Comparison of ENCODE assay signal across 14 mouse cellular contexts in the genomic region with DNA sequence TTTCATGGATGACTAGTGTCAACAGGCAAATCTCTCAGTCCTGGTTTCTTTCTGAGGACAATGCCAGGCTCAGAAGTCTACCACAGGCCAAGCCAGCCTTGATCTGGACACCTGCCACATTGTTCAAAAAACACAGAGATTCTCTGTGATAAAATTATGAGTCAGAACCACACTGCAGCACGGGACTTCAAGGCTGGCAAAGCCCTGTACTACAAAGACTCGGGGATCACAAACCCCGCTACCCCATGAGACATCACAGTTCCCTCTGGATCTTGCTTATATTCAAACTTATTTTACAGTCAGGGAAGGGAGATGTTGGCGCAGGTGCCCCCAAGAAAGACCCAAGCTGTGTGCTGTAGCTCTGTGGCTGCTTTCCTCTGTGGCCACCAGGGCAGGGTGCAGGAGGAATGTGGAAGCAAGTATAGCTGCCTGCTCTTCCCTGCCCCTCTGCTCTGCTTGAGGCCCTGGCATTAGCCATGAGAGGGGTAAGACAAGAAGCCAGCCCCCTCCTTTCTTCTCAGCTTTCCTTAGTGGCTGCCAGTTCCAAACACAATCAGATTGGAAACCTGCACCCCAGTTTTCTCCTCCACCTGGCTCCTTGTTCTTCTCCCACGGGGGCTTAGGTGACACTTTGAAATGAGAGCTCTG. TPM values are rescaled to one million over a fixed set of nuclear protein-coding genes. Genes with fewer than 3 reads are reported as not detected.
A peak's percentile ranks its signal among the peaks of the same experiment; 100 is the strongest.
DNase-seq lines count a peak whose midpoint lies in the region; ATAC-seq and TF ChIP-seq lines count a peak whose summit lies in the region.
"Had no signal": no experiment of that assay in that cellular context is flagged by ENCODE, and none has a peak within 500 bp of the region (broad histone marks: within the 10 kb centered on the region; RNA-seq: fewer than 3 reads in every experiment).

No protein-coding gene starts in this region.

- no peaks in the 10 kb centered on the region; the same call in 1 of the 2 replicates for H3K4me1 ChIP-seq in hindbrain, postnatal 0 days (ENCODE audit: insufficient read depth, low read length)
- peaks cover 10% of the 10 kb centered on the region; the same call in 1 of the 2 replicates for H3K4me1 ChIP-seq in hindbrain, embryonic 12.5 days

- WGBS in hindbrain, postnatal 0 days, result 66% methylated on average over 5 of the region's 5 CpGs
- 83% methylated on average over 5 of the region's 5 CpGs for WGBS in hindbrain, embryonic 12.5 days

- CTCF ChIA-PET in Patski (lab: Charles Lee), result no interaction called here

- no peaks in the 10 kb centered on the region for H3K36me3 ChIP-seq in hindbrain, postnatal 0 days (ENCODE audit: insufficient read depth, low read length)
- H3K36me3 ChIP-seq in hindbrain, embryonic 12.5 days, result no peaks in the 10 kb centered on the region
- H3K36me3 ChIP-seq: forebrain, embryonic 15.5 days had no signal

- peak; percentile 14; the same call in 1 of the 2 replicates for TF ChIP-seq CTCF in hindbrain, postnatal 0 days (IDR thresholded peaks at IDR 0.05; ENCODE audit: low read depth)
- no peak for TF ChIP-seq CTCF in Patski (IDR thresholded peaks at IDR 0.05)

- no peaks in the 10 kb centered on the region for H3K9me3 ChIP-seq in hindbrain, postnatal 0 days (ENCODE audit: low read length)
- H3K9me3 ChIP-seq in hindbrain, embryonic 12.5 days (replicated peaks), result no peaks in the 10 kb centered on the region
- H3K9me3 ChIP-seq: forebrain, embryonic 15.5 days had no signal

- no peak overlapping the region for H3K4me2 ChIP-seq in hindbrain, postnatal 0 days (ENCODE audit: low read depth, low read length)
- no peak overlapping the region for H3K4me2 ChIP-seq in hindbrain, embryonic 12.5 days (replicated peaks)
- H3K4me2 ChIP-seq: forebrain, embryonic 15.5 days had no signal

- POLR2A ChIA-PET in Patski (lab: Charles Lee), result no interaction called here

- no peak for DNase-seq in hindbrain, postnatal 0 days (ENCODE audit: low spot score)
- DNase-seq in 3134 (ENCODE audit: extremely low read depth, insufficient read length, low spot score), result peak; percentile 57
- peak; percentile 51 for DNase-seq in Patski (ENCODE audit: low read depth, low spot score)
- peak; percentile 83 for DNase-seq in cerebellum, adult 9-11 months
- no peak for DNase-seq in kidney, postnatal 36 days
- no peak for DNase-seq in heart, adult 11 months
- no peak for DNase-seq in embryo, embryonic 10.5 days (ENCODE audit: low spot score)
- DNase-seq: heart, adult 18-20 months; heart, postnatal 4 days; kidney, adult 18-20 months; thymus, postnatal 36 days had no signal

- no peak for ATAC-seq in hindbrain, postnatal 0 days
- ATAC-seq in hindbrain, embryonic 12.5 days (ENCODE audit: low FRiP score), result no peak
- peak; percentile 61 for ATAC-seq in Patski
- ATAC-seq: forebrain, embryonic 15.5 days had no signal

- no peak overlapping the region for H3K4me3 ChIP-seq in hindbrain, postnatal 0 days (ENCODE audit: low read length)
- H3K4me3 ChIP-seq in hindbrain, embryonic 12.5 days, result no peak overlapping the region
- H3K4me3 ChIP-seq: forebrain, embryonic 15.5 days had no signal

- H3K9ac ChIP-seq in hindbrain, postnatal 0 days (replicated peaks; ENCODE audit: low read length), result no peak overlapping the region
- H3K9ac ChIP-seq in hindbrain, embryonic 12.5 days, result no peak overlapping the region
- H3K9ac ChIP-seq: forebrain, embryonic 15.5 days had no signal

- in situ Hi-C loops in Patski (cut with MboI; ENCODE audit: low pct_unique_long_range_greater_than_20kb), result no loop called here

- H3K27me3 ChIP-seq in hindbrain, postnatal 0 days (ENCODE audit: insufficient read depth, low read length), result no peaks in the 10 kb centered on the region
- H3K27me3 ChIP-seq in hindbrain, embryonic 12.5 days, result no peaks in the 10 kb centered on the region
- H3K27me3 ChIP-seq in Patski, result no peaks in the 10 kb centered on the region
- H3K27me3 ChIP-seq: CH12.LX; forebrain, embryonic 15.5 days had no signal

- H3K27ac ChIP-seq in hindbrain, postnatal 0 days, result no peak overlapping the region
- no peak overlapping the region for H3K27ac ChIP-seq in hindbrain, embryonic 12.5 days
- H3K27ac ChIP-seq: forebrain, embryonic 15.5 days had no signal

RNA-seq across cellular contexts. Expression of a gene that starts 45.9 kb away (rescaled TPM):
- 34.8 and 35.3 TPM in 2 replicates for total RNA-seq in hindbrain, postnatal 0 days (2014; rRNA removed)
- 44.7 and 46.2 TPM in 2 replicates for polyA plus RNA-seq in hindbrain, postnatal 0 days (2015; fragmentation: Nextera tagmentation; extraction: Ambion mirVana)
- 102 and 105 TPM in 2 replicates for polyA plus RNA-seq in hindbrain, embryonic 12.5 days (2016; fragmentation: Nextera tagmentation; extraction: Ambion mirVana)
- 51.0 TPM for polyA plus RNA-seq in Patski (2021)

RNA-seq across cellular contexts. Expression of a gene that starts 45.9 kb away (rescaled TPM):
- total RNA-seq in hindbrain, postnatal 0 days (2014; rRNA removed), result 20.2 and 25.5 TPM in 2 replicates
- polyA plus RNA-seq in hindbrain, postnatal 0 days (2015; fragmentation: Nextera tagmentation; extraction: Ambion mirVana), result 18.5 and 22.4 TPM in 2 replicates
- polyA plus RNA-seq in hindbrain, embryonic 12.5 days (2016; fragmentation: Nextera tagmentation; extraction: Ambion mirVana), result 55.6 and 56.1 TPM in 2 replicates
- polyA plus RNA-seq in Patski (2021), result 17.9 TPM

RNA-seq across cellular contexts. Expression of a gene that starts 53.8 kb away (rescaled TPM):
- 0.58 and 1.3 TPM in 2 replicates for total RNA-seq in hindbrain, postnatal 0 days (2014; rRNA removed)
- polyA plus RNA-seq in hindbrain, postnatal 0 days (2015; fragmentation: Nextera tagmentation; extraction: Ambion mirVana), result 2.3 and 2.5 TPM in 2 replicates
- 4.8 and 5.1 TPM in 2 replicates for polyA plus RNA-seq in hindbrain, embryonic 12.5 days (2016; fragmentation: Nextera tagmentation; extraction: Ambion mirVana)
- polyA plus RNA-seq in Patski (2021), result 14.7 TPM

Comparison
In these comparisons a context has a peak if more than half of its experiments do, and no peak if none do; other contexts are left out.
1. DNase-seq: peak in 3134 (single experiment), Patski (single experiment) and cerebellum, adult 9-11 months (single experiment); none in hindbrain, postnatal 0 days (single experiment), kidney, postnatal 36 days (0 of 2), heart, adult 11 months (single experiment) and embryo, embryonic 10.5 days (single experiment).